In the genomic region with DNA sequence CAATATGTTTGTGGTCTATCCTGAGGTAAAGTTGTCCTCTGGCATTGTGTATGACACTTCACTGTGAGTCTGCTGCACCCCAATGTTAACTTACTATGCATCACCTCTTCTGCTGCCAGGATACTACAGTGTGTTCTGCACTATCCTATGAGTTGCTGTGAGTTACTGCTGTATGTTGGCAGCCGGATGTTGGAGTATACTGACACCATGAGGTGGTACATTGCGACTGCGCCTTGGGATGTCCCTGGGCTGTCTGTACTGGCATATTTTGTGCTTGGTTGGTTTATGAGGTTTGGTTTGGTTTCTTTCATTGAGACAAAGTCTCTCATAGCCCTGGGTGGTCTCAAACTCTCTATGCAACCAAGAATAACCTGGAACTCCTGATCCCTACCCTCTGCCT, we compare ENCODE assay signal across 9 mouse cellular contexts. TPM values are rescaled to one million over a fixed set of nuclear protein-coding genes. Genes with fewer than 3 reads are reported as not detected.
DNase-seq lines count a peak whose midpoint lies in the region; ATAC-seq lines count a peak whose summit lies in the region.
"Had no signal": no experiment of that assay in that cellular context is flagged by ENCODE, and none has a peak within 500 bp of the region (broad histone marks: within the 10 kb centered on the region; RNA-seq: fewer than 3 reads in every experiment).

No protein-coding gene starts in this region.

- no peak overlapping the region for H3K27ac ChIP-seq in forebrain, embryonic 14.5 days (ENCODE audit: low read depth, low read length)
- no peak overlapping the region for H3K27ac ChIP-seq in forebrain, embryonic 13.5 days
- H3K27ac ChIP-seq in hindbrain, embryonic 12.5 days: no peak overlapping the region

- ATAC-seq in forebrain, embryonic 14.5 days: peak; percentile 50; the same call in 1 of the 2 replicates
- no peak for ATAC-seq in forebrain, embryonic 13.5 days
- ATAC-seq in hindbrain, embryonic 12.5 days (ENCODE audit: low FRiP score): peak; percentile 32; the same call in 1 of the 2 replicates

- no peak overlapping the region for H3K4me3 ChIP-seq in forebrain, embryonic 14.5 days (ENCODE audit: low read depth, low read length)
- H3K4me3 ChIP-seq in forebrain, embryonic 13.5 days: no peak overlapping the region
- H3K4me3 ChIP-seq in hindbrain, embryonic 12.5 days: no peak overlapping the region

- WGBS in forebrain, embryonic 14.5 days: 48% methylated on average over 3 of the region's 3 CpGs
- 45% methylated on average over 3 of the region's 3 CpGs for WGBS in forebrain, embryonic 13.5 days
- WGBS in hindbrain, embryonic 12.5 days: 51% methylated on average over 3 of the region's 3 CpGs

- no peaks in the 10 kb centered on the region for H3K4me1 ChIP-seq in forebrain, embryonic 14.5 days (ENCODE audit: control insufficient read depth, insufficient read depth, low read length)
- no peaks in the 10 kb centered on the region for H3K4me1 ChIP-seq in forebrain, embryonic 13.5 days
- no peaks in the 10 kb centered on the region for H3K4me1 ChIP-seq in hindbrain, embryonic 12.5 days

- peak; percentile 13 for DNase-seq in forebrain, embryonic 14.5 days (ENCODE audit: low spot score)
- DNase-seq in urinary bladder, adult 18-20 months (ENCODE audit: low spot score in 2 of 2): peak; percentile 45 to 55
- DNase-seq in urinary bladder, postnatal 10 days (ENCODE audit: low spot score): no peak
- DNase-seq in left cerebral cortex, postnatal 14 days (ENCODE audit: low spot score in 2 of 2): peak; percentile 45 to 70
- DNase-seq in retina, adult 2 months (ENCODE audit: low read depth, low spot score): peak; percentile 9
- no peak for DNase-seq in cerebellum, adult 8-10 months

- intact Hi-C loops in left cerebral cortex, postnatal 14 days (cut with DNase I): loop anchor here (5.0 to 10.0 kb wide), 2 partner anchors 351 to 1273 kb away; no protein-coding TSS in a partner anchor

- H3K4me2 ChIP-seq in forebrain, embryonic 14.5 days (ENCODE audit: low read length): no peak overlapping the region
- H3K4me2 ChIP-seq in forebrain, embryonic 13.5 days: no peak overlapping the region
- H3K4me2 ChIP-seq in hindbrain, embryonic 12.5 days (replicated peaks): no peak overlapping the region

- no peaks in the 10 kb centered on the region for H3K36me3 ChIP-seq in forebrain, embryonic 14.5 days (ENCODE audit: control insufficient read depth, insufficient read depth, low read length)
- no peaks in the 10 kb centered on the region for H3K36me3 ChIP-seq in forebrain, embryonic 13.5 days (ENCODE audit: poor library complexity, severe bottlenecking)
- no peaks in the 10 kb centered on the region for H3K36me3 ChIP-seq in hindbrain, embryonic 12.5 days

- H3K27me3 ChIP-seq in forebrain, embryonic 14.5 days (replicated peaks; ENCODE audit: control insufficient read depth, insufficient read depth, low read length): no peaks in the 10 kb centered on the region
- H3K27me3 ChIP-seq in forebrain, embryonic 13.5 days: no peaks in the 10 kb centered on the region
- H3K27me3 ChIP-seq in hindbrain, embryonic 12.5 days: no peaks in the 10 kb centered on the region

- no peak overlapping the region for H3K9ac ChIP-seq in forebrain, embryonic 14.5 days (ENCODE audit: low read length)
- no peak overlapping the region for H3K9ac ChIP-seq in forebrain, embryonic 13.5 days
- H3K9ac ChIP-seq in hindbrain, embryonic 12.5 days: no peak overlapping the region

- H3K9me3 ChIP-seq in forebrain, embryonic 14.5 days (replicated peaks; ENCODE audit: control insufficient read depth, low read length): no peaks in the 10 kb centered on the region
- H3K9me3 ChIP-seq in forebrain, embryonic 13.5 days (replicated peaks): no peaks in the 10 kb centered on the region
- H3K9me3 ChIP-seq in hindbrain, embryonic 12.5 days (replicated peaks): no peaks in the 10 kb centered on the region

RNA-seq across cellular contexts. Expression of gene Cyp2f2, which starts 8.5 kb away (rescaled TPM):
- not detected in 2 replicates for polyA plus RNA-seq in forebrain, embryonic 14.5 days (2014; fragmentation: Nextera tagmentation; extraction: Ambion mirVana)
- polyA plus RNA-seq in forebrain, embryonic 13.5 days (2015; fragmentation: Nextera tagmentation; extraction: Ambion mirVana): not detected in 2 replicates
- polyA plus RNA-seq in hindbrain, embryonic 12.5 days (2016; fragmentation: Nextera tagmentation; extraction: Ambion mirVana): not detected in 2 replicates
- under 1 TPM; 0.23 to 0.86 TPM for total RNA-seq in left cerebral cortex, postnatal 14 days (2021)

RNA-seq across cellular contexts. Expression of gene Cyp2t4, which starts 25.4 kb away (rescaled TPM):
- 0.28 TPM in 1 of 2 replicates, not detected in the other for polyA plus RNA-seq in forebrain, embryonic 14.5 days (2014; fragmentation: Nextera tagmentation; extraction: Ambion mirVana)
- 0.17 TPM in 1 of 2 replicates, not detected in the other for polyA plus RNA-seq in forebrain, embryonic 13.5 days (2015; fragmentation: Nextera tagmentation; extraction: Ambion mirVana)
- 0.13 and 0.18 TPM in 2 replicates for polyA plus RNA-seq in hindbrain, embryonic 12.5 days (2016; fragmentation: Nextera tagmentation; extraction: Ambion mirVana)
- total RNA-seq in left cerebral cortex, postnatal 14 days (2021): not detected

RNA-seq across cellular contexts. Expression of gene Egln2, which starts 38.4 kb away (rescaled TPM):
- polyA plus RNA-seq in forebrain, embryonic 14.5 days (2014; fragmentation: Nextera tagmentation; extraction: Ambion mirVana): 42.2 and 54.2 TPM in 2 replicates
- 86.9 and 87.3 TPM in 2 replicates for polyA plus RNA-seq in forebrain, embryonic 13.5 days (2015; fragmentation: Nextera tagmentation; extraction: Ambion mirVana)
- 95.0 and 102 TPM in 2 replicates for polyA plus RNA-seq in hindbrain, embryonic 12.5 days (2016; fragmentation: Nextera tagmentation; extraction: Ambion mirVana)
- 100 to 1,000 TPM in 1 of 2 experiments, 10 to 100 TPM in 1; 90.8 to 100 TPM for total RNA-seq in left cerebral cortex, postnatal 14 days (2021)

RNA-seq across cellular contexts. Expression of gene Rab4b, which starts 50.5 kb away (rescaled TPM):
- polyA plus RNA-seq in forebrain, embryonic 14.5 days (2014; fragmentation: Nextera tagmentation; extraction: Ambion mirVana): 69.8 and 75.8 TPM in 2 replicates
- 77.4 and 80.0 TPM in 2 replicates for polyA plus RNA-seq in forebrain, embryonic 13.5 days (2015; fragmentation: Nextera tagmentation; extraction: Ambion mirVana)
- 86.6 and 101 TPM in 2 replicates for polyA plus RNA-seq in hindbrain, embryonic 12.5 days (2016; fragmentation: Nextera tagmentation; extraction: Ambion mirVana)
- 10 to 100 TPM; 86.7 to 94.7 TPM for total RNA-seq in left cerebral cortex, postnatal 14 days (2021)

RNA-seq across cellular contexts. Expression of gene Gm21983, which starts 52.7 kb away (rescaled TPM):
- not detected in 2 replicates for polyA plus RNA-seq in forebrain, embryonic 14.5 days (2014; fragmentation: Nextera tagmentation; extraction: Ambion mirVana)
- not detected in 2 replicates for polyA plus RNA-seq in forebrain, embryonic 13.5 days (2015; fragmentation: Nextera tagmentation; extraction: Ambion mirVana)
- polyA plus RNA-seq in hindbrain, embryonic 12.5 days (2016; fragmentation: Nextera tagmentation; extraction: Ambion mirVana): 0.85 and 1.9 TPM in 2 replicates
- total RNA-seq in left cerebral cortex, postnatal 14 days (2021): not detected
- polyA plus RNA-seq: heart, embryonic 16.5 days had no signal

Comparison
In these comparisons a context has a peak if more than half of its experiments do, and no peak if none do; other contexts are left out.
1. DNase-seq: peak in forebrain, embryonic 14.5 days (single experiment), urinary bladder, adult 18-20 months (2 of 2), left cerebral cortex, postnatal 14 days (2 of 2) and retina, adult 2 months (single experiment); none in urinary bladder, postnatal 10 days (single experiment) and cerebellum, adult 8-10 months (single experiment).